Mouse (Mus musculus): ENCODE measurements around the gene Aloxe3.

DNA sequence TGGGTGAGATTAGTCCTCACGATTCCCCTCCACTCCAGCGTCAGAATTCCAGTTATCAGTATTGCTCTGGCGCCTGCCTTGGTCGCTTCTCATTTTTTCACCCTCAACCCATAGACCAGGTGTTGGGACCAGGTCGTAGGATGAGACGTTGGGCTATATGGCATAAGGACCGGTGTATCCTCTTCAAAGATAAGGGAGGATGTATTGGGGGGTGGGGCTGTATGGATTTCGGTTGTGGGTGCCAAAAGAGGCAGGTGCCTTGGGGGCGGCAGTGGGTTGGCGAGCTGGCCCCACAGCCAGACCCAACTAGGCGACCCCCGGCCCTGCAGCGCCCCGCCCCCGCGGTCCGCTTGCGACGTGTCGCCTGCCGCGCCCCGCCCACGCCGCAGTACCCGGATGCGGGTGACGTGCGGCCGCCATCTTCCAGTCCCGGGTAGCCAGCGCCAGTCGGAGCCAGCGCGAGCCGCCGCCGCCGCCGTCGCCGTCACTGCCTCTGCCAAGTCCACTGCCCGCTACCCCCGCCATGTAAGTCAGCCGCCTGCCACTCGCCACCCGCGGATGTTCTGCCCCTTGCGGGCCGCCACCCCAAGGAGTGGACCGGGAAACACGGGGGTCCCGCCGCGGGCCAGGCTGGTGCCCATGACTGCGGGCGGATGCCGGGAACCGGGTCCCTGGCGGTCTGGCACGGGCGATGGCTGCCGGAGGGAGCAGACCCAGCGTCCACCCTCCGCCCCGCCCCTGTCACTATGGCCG lies 37.4 kb upstream of the Aloxe3 start, which contains the start of gene Vamp2:
- no peak for TF ChIP-seq CTCF (IDR thresholded peaks at IDR 0.05; ENCODE audit: extremely low read depth, insufficient read length, insufficient replicate concordance, low read depth, low read length)
- no peak for TF ChIP-seq POLR2A (IDR thresholded peaks at IDR 0.05; ENCODE audit: low read depth, low read length)
